In the genomic region with DNA sequence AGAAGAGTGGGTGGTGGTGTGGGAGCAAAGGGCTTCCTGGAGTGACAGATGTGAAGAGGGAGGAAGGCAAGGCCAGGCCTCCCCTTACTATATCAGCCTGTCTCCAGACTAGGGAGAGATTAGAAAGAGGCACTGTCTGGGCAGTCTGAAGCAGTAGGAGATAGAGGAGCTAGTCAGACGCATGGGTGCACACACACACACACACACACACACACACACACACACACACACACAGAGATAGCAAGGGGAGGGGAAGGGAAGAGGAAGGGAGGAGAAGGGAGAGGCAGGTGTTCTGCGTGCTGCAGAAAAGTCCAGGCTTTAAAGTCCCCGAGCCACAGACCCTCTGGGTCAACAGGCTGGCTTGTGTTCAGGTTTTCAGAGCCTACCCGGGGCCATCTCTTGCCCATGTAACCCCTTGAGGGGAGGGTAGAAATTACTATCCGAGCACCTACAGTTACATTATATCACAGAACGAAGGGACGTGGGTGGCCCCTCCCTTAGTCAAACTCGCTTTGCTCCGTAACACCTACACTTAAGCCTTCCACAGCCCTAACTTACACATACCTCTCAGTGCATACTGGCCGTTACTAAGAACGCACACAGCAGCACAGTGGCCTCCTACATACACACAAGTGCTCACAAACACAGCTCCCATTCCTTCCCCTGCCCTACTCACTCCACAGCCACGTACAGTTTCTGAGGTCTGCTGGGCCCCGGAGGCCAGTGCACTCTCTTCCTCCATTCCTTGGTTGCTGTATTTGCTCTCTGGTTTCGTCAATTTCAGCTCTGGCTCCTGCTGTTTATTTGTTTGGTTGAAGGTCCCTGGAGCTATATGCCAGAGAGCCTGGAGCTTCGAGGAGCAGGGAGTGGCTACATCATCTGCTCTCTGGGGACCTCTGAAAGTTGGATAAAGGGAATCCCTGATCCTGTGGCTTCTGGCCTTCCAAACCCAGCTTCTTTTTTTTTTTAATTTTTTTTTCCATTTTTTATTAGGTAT, we compare ENCODE assay signal across 10 mouse cellular contexts. TPM values are rescaled to one million over a fixed set of nuclear protein-coding genes. Genes with fewer than 3 reads are reported as not detected.
A peak's percentile ranks its signal among the peaks of the same experiment; 100 is the strongest.
DNase-seq lines count a peak whose midpoint lies in the region; ATAC-seq and TF ChIP-seq lines count a peak whose summit lies in the region.
"Had no signal": no experiment of that assay in that cellular context is flagged by ENCODE, and none has a peak within 500 bp of the region (broad histone marks: within the 10 kb centered on the region; RNA-seq: fewer than 3 reads in every experiment).

No protein-coding gene starts in this region.

- peak overlapping the region; percentile 3; the same call in 1 of the 2 replicates for H3K9ac ChIP-seq in heart, embryonic 16.5 days (ENCODE audit: low read length)
- H3K9ac ChIP-seq: midbrain, embryonic 15.5 days had no signal

- TF ChIP-seq CTCF in layer of hippocampus, adult 2 months (conservative IDR thresholded peaks at IDR 0.05), result no peak
- no peak for TF ChIP-seq CTCF in small intestine, adult 2 months (IDR thresholded peaks at IDR 0.05; ENCODE audit: extremely low read depth, insufficient read length, insufficient replicate concordance, low read depth, low read length)

- H3K9me3 ChIP-seq in heart, embryonic 16.5 days (replicated peaks; ENCODE audit: control insufficient read depth, low read length), result no peaks in the 10 kb centered on the region
- H3K9me3 ChIP-seq: midbrain, embryonic 15.5 days had no signal

- peak; percentile 39 for ATAC-seq in heart, embryonic 16.5 days (replicated peaks; ENCODE audit: extremely low read depth, insufficient read depth, low FRiP score)
- ATAC-seq: midbrain, embryonic 15.5 days had no signal

- TF ChIP-seq POLR2A in small intestine, adult 2 months (IDR thresholded peaks at IDR 0.05; ENCODE audit: low read depth, low read length), result no peak

- DNase-seq in adrenal gland, postnatal 10 days, result peak; percentile 38
- DNase-seq in adrenal gland, adult 8-10 months, result no peak
- no peak for DNase-seq in layer of hippocampus, adult 2 months (ENCODE audit: low spot score in 2 of 2)
- no peak for DNase-seq in layer of hippocampus, adult 11-12 months (ENCODE audit: low spot score)
- DNase-seq in right cerebral cortex, postnatal 14 days, result no peak
- DNase-seq in layer of hippocampus, adult 18-20 months (ENCODE audit: low spot score in 2 of 2), result no peak
- DNase-seq: kidney, postnatal 14 days had no signal

- WGBS in heart, embryonic 16.5 days, result 37% methylated on average over 15 of the region's 15 CpGs
- 17% methylated on average over 15 of the region's 15 CpGs for WGBS in small intestine, adult 2 months

- H3K4me1 ChIP-seq in heart, embryonic 16.5 days (ENCODE audit: control insufficient read depth, insufficient read depth, low read length), result peaks cover 41% of the 10 kb centered on the region
- peaks cover 54% of the 10 kb centered on the region for H3K4me1 ChIP-seq in small intestine, adult 2 months (ENCODE audit: control insufficient read depth, insufficient read depth, insufficient read length, low read length)

- H3K27me3 ChIP-seq in heart, embryonic 16.5 days (ENCODE audit: control insufficient read depth, insufficient read depth, low read length), result no peaks in the 10 kb centered on the region
- H3K27me3 ChIP-seq in small intestine, adult 2 months (ENCODE audit: control insufficient read depth, insufficient read depth, low read length), result no peaks in the 10 kb centered on the region
- H3K27me3 ChIP-seq: midbrain, embryonic 15.5 days had no signal

- no peaks in the 10 kb centered on the region for H3K36me3 ChIP-seq in heart, embryonic 16.5 days (ENCODE audit: control insufficient read depth, insufficient read depth)
- H3K36me3 ChIP-seq in small intestine, adult 2 months (ENCODE audit: control insufficient read depth, insufficient read depth, low read length), result peaks cover 4% of the 10 kb centered on the region; the same call in 1 of the 2 replicates
- H3K36me3 ChIP-seq: midbrain, embryonic 15.5 days had no signal

- no peak overlapping the region for H3K4me3 ChIP-seq in layer of hippocampus, adult 2 months
- H3K4me3 ChIP-seq in heart, embryonic 16.5 days (ENCODE audit: low read length), result no peak overlapping the region
- H3K4me3 ChIP-seq in small intestine, adult 2 months (ENCODE audit: low read depth, low read length), result peak overlapping the region; percentile 28
- H3K4me3 ChIP-seq: midbrain, embryonic 15.5 days had no signal

- peak overlapping the region; percentile 40; the same call in 1 of the 2 replicates for H3K27ac ChIP-seq in layer of hippocampus, adult 2 months
- H3K27ac ChIP-seq in heart, embryonic 16.5 days (ENCODE audit: low read length), result no peak overlapping the region
- peak overlapping the region; percentile 89 for H3K27ac ChIP-seq in small intestine, adult 2 months (ENCODE audit: insufficient read depth, low read depth, low read length)
- H3K27ac ChIP-seq: midbrain, embryonic 15.5 days had no signal

- no peak overlapping the region for H3K4me2 ChIP-seq in heart, embryonic 16.5 days (ENCODE audit: low read depth, low read length)
- H3K4me2 ChIP-seq: midbrain, embryonic 15.5 days had no signal

RNA-seq across cellular contexts. Expression of a gene that starts 12.9 kb away (rescaled TPM):
- total RNA-seq in adrenal gland, postnatal 10 days (2021), result 10 to 100 TPM; 39.2 to 40.2 TPM
- total RNA-seq in adrenal gland, adult 8-10 months (2022), result 10 to 100 TPM; 32.8 to 55.5 (median 44.3) TPM
- 10 to 100 TPM; 25.8 to 29.0 TPM for total RNA-seq in layer of hippocampus, adult 2 months (2021)
- polyA plus RNA-seq in heart, embryonic 16.5 days (2015; fragmentation: Nextera tagmentation; extraction: Ambion mirVana), result 25.8 and 26.4 TPM in 2 replicates
- polyA plus RNA-seq in small intestine, adult 2 months (2012; rRNA removed), result 97.6 and 354 TPM in 2 replicates
- 10 to 100 TPM; 26.8 to 31.0 TPM for total RNA-seq in layer of hippocampus, adult 18-20 months (2021)
